Mouse (Mus musculus) layer of hippocampus, adult 2 months (tissue): ENCODE measurements around the gene Msto1. TPM values are rescaled to one million over a fixed set of nuclear protein-coding genes. Genes with fewer than 3 reads are reported as not detected.

Experiments used
- DNase-seq, 2 experiments: peaks; one replicate each; pipeline ENCODE4 v3.0.0; 2022; ENCODE audit warnings: low spot score in 2 of 2
- H3K27ac ChIP-seq: fragments of 200-600 bp; 2 replicates; pipeline ENCODE4 v1.8.1; 2022
- H3K4me3 ChIP-seq: fragments of 200-600 bp; 2 replicates; pipeline ENCODE4 v1.8.1; 2022; ENCODE audit warnings: mild to moderate bottlenecking
- CTCF ChIP-seq: fragments of 200-600 bp; conservative IDR thresholded peaks from 2 replicates; pipeline ENCODE4 v1.8.1; 2022; ENCODE audit warnings: antibody characterized with exemption, mild to moderate bottlenecking, moderate library complexity
- total RNA-seq, 2 experiments: library from RNA; stranded (reverse); gene quantifications; 2 replicates each; pipeline ENCODE4 v1.2.3; 2021

Gene Msto1
- total RNA-seq, 2 experiments from 2014 or later: 22.5 to 25.0 TPM

DNA sequence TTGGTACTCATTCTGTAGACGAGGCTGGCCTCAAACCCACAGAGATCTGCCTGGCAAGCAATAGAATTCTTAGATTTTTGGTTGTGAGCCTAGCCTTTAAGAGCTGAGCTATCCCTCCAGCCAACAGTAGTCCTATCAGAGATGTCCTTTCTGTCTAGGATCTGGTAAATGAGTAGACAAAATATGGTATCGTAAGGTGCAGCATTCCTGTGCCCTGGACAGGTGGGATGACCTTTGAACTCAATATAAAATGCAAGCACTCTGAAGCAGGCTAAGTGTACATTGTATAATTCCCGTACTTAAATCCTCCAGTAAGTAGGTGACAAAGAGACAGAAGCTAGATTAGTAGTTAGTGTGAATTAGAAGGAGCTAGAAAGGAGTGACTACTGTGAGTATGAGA lies 51.7 kb downstream of the Msto1 start:
- Histone ChIP-seq H3K27ac (no peak overlapping the region), H3K4me3 (no peak overlapping the region)
- TF ChIP-seq CTCF: no peak
- no peak for DNase-seq

DNA sequence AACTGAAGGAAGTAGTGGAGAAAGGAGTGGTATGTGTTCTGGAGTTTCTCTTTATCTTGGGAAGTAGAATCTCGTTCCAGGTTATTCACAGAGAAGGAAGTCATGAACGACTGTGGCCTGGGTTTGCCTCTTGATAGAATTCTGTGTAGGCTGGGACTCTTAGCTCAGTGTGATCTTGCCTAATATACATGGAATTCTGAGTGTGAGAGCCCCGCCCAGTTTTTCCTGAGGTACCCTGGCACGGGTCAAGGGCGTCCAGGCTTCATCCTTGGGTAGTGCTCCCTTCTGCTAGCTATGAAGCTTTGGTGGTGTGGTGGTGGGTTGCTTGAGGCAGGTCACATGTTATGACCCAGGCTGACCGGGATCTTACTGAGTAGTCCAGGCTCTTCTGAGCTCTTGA lies 58.0 kb downstream of the Msto1 start:
- Histone ChIP-seq H3K27ac (no peak overlapping the region), H3K4me3 (no peak overlapping the region)
- no peak for TF ChIP-seq CTCF
- DNase-seq: no peak

Other genes with a start within 250 kb of the Msto1 start
- gene Khdc4, start 228.2 kb downstream of the Msto1 start, total RNA-seq: 10 to 100 TPM; 55.1 to 55.5 TPM
- 10 to 100 TPM; 40.8 to 44.2 TPM for gene Rit1, start 197.2 kb downstream of the Msto1 start, total RNA-seq
- 100 to 1,000 TPM; 473 to 514 TPM for gene Syt11, start 138.8 kb downstream of the Msto1 start, total RNA-seq
- gene Gon4l, start 78.8 kb downstream of the Msto1 start, total RNA-seq: 10 to 100 TPM; 45.0 to 49.7 TPM
- gene Ash1l, start 36.6 kb upstream of the Msto1 start, total RNA-seq: 10 to 100 TPM; 88.9 to 94.5 TPM
- gene Dap3, start 37.2 kb upstream of the Msto1 start, total RNA-seq: 100 to 1,000 TPM; 107 to 108 TPM
- gene Rusc1, start 179.3 kb upstream of the Msto1 start, total RNA-seq: 100 to 1,000 TPM; 136 to 139 TPM
- under 1 TPM in 1 of 2 experiments, not detected in 1; 0.18 TPM for gene Gm43738, start 187.1 kb upstream of the Msto1 start, total RNA-seq
- 10 to 100 TPM; 72.5 to 78.4 TPM for gene Fdps, start 188.0 kb upstream of the Msto1 start, total RNA-seq
- gene Pklr, start 222.1 kb upstream of the Msto1 start, total RNA-seq: not detected
- gene Hcn3, start 246.2 kb upstream of the Msto1 start, total RNA-seq: 10 to 100 TPM; 10.2 to 13.3 TPM